Mouse (Mus musculus) limb, embryonic 14.5 days (tissue): ENCODE data around the gene Lysmd3. TPM values are rescaled to one million over a fixed set of nuclear protein-coding genes. Genes with fewer than 3 reads are reported as not detected.

Experiments used
- ATAC-seq: fragments of 200-750 bp; cut with Nextera tagmentation; 2 replicates; pipeline ENCODE4 v1.8.0; 2017; ENCODE audit warnings: low read depth, moderate number of reproducible peaks, moderate TSS enrichment; ENCODE audit not compliant: low FRiP score
- DNase-seq: peaks from one replicate; pipeline ENCODE4 v3.0.0-alpha.2; 2015; ENCODE audit warnings: low spot score
- H3K27ac ChIP-seq: fragments of 300-500 bp; sonication (generic); replicated peaks from 2 replicates; pipeline ENCODE4 v1.5.1; 2014; ENCODE audit warnings: low read depth, mild to moderate bottlenecking, low read length, moderate library complexity, mixed read lengths
- H3K27me3 ChIP-seq: fragments of 300-500 bp; sonication (generic); 2 replicates; pipeline ENCODE4 v1.6.1; 2014; ENCODE audit warnings: low read length, mixed read lengths; ENCODE audit not compliant: control insufficient read depth, insufficient read depth
- H3K36me3 ChIP-seq: fragments of 300-500 bp; sonication (generic); 2 replicates; pipeline ENCODE4 v1.6.1; 2014; ENCODE audit warnings: mild to moderate bottlenecking, low read length, moderate library complexity, mixed read lengths; ENCODE audit not compliant: control insufficient read depth, insufficient read depth
- H3K4me1 ChIP-seq: fragments of 300-500 bp; sonication (generic); 2 replicates; pipeline ENCODE4 v1.6.1; 2014; ENCODE audit warnings: antibody characterized with exemption, low read length, mixed read lengths; ENCODE audit not compliant: control insufficient read depth, insufficient read depth
- H3K4me2 ChIP-seq: fragments of 300-500 bp; sonication (generic); replicated peaks from 2 replicates; pipeline ENCODE4 v1.6.1; 2014; ENCODE audit warnings: low read depth, mild to moderate bottlenecking, low read length, moderate library complexity; ENCODE audit not compliant: severe bottlenecking
- H3K4me3 ChIP-seq: fragments of 300-500 bp; sonication (generic); replicated peaks from 2 replicates; pipeline ENCODE4 v1.5.1; 2014; ENCODE audit warnings: low read length
- H3K9ac ChIP-seq: fragments of 300-500 bp; sonication (generic); 2 replicates; pipeline ENCODE4 v1.6.1; 2014; ENCODE audit warnings: mild to moderate bottlenecking, low read depth, low read length, moderate library complexity; ENCODE audit not compliant: severe bottlenecking
- H3K9me3 ChIP-seq: fragments of 300-500 bp; sonication (generic); 2 replicates; pipeline ENCODE4 v1.6.1; 2016; ENCODE audit warnings: low read length; ENCODE audit not compliant: control insufficient read depth
- POLR2A ChIP-seq: fragments of 200-500 bp; IDR thresholded peaks from 2 replicates; pipeline ENCODE4 v1.8.0; 2012; ENCODE audit warnings: inconsistent platforms, mild to moderate bottlenecking, moderate library complexity, borderline replicate concordance; ENCODE audit not compliant: insufficient read depth, insufficient read length; ENCODE audit errors: extremely low read depth
- WGBS: fragments of 180-500 bp; shearing (Covaris S2); extraction: QIAGEN DNeasy Blood & Tissue Kit; methylation state at CpG from one replicate; pipeline ENCODE4 v1.1.7; 2014; 5-methylcytosine and 5-hydroxymethylcytosine counted together
- polyA plus RNA-seq, 2 experiments: library from polyadenylated mRNA; depleted of rRNA in 1 of 2; stranded (reverse) in 1 of 2; unstranded in 1 of 2; fragments of >200 nt; fragmentation: Nextera tagmentation in 1 of 2; extraction: Ambion mirVana in 1 of 2; gene quantifications; 2 replicates each; pipeline versions ENCODE4 v1.2.1 to v1.2.3; 2012 to 2014

Lysmd3 gene
- polyA plus RNA-seq, 2 experiments, result 19.3 to 35.1 TPM

DNA sequence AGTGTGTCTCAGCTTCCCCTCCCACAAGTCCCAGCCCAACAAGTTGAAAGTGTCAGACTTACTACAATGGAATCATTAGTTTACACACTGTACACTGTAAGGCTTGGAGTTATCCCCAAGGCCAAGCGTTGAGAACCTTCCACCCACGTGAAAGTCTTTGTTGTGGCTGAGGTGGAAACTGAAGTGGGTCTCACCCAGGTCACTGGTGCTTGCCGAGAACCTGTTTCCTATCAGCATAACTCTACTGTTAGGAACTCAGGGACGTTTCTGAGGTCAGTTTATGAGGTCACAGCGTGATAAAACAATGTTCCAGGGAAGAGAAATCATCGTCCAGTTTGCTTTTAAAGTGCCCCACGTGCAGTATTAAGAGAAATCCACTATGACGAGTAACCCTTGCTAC, 17.9 kb downstream of the Lysmd3 start:
- DNase-seq, result no peak
- H3K27ac ChIP-seq, result no peak overlapping the region
- 73% methylated on average over 8 of the region's 8 CpGs for WGBS

DNA sequence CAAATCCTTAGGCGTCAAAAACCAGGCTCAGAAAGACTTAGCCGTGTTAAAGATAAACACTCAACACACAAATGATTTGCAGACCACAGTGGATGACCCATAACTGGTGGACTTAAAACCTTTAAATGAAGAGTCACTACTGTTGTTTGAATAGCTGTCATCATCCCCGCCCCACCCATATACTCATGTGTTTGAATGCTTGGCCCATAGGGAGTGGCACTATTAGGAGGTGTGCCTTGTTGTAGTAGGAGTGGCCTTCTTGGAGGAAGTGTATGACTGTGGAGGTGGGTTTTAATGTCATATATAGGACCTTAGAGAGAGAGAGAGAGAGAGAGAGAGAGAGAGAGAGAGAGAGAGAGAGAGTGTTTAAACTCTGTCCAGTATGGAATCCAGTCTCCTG, 25.6 kb downstream of the Lysmd3 start:
- no peak for ATAC-seq
- DNase-seq, result no peak
- WGBS, result 91% methylated on average over 3 of the region's 3 CpGs

More for the DNA sequence above, 17.9 kb downstream of the Lysmd3 start:
- no peak for ATAC-seq
- Histone ChIP-seq H3K4me1 (no peaks in the 10 kb centered on the region), H3K9ac (no peak overlapping the region), H3K4me2 (no peak overlapping the region), H3K36me3 (peaks cover 31% of the 10 kb centered on the region), H3K4me3 (no peak overlapping the region), H3K9me3 (no peaks in the 10 kb centered on the region), H3K27me3 (no peaks in the 10 kb centered on the region)
- TF ChIP-seq POLR2A, result no peak

DNA sequence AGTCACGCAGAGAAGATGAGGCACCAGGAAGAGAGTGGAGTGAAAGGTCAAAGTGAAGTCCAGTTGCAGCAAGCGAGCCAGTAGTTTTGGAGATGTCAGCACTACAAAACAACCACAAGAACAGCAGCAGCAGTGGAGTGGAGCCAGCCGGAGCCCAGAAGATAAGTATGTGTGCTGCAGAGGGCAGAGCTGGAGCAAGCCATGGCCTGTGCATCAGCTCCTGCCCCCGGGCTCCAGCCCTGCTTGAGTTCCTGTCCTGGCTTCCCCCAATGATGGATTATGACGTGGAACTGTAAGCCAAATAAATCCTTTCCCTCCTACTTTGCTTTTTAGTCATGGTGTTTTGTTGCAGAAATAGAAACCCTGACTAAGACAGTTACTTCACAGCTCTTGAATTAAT, 26.8 kb downstream of the Lysmd3 start:
- TF ChIP-seq POLR2A, result no peak
- ATAC-seq (no peak), DNase-seq (no peak)
- Histone ChIP-seq H3K36me3 (no peaks in the 10 kb centered on the region), H3K4me1 (no peaks in the 10 kb centered on the region), H3K27me3 (no peaks in the 10 kb centered on the region), H3K4me3 (no peak overlapping the region), H3K4me2 (no peak overlapping the region), H3K9ac (no peak overlapping the region), H3K9me3 (no peaks in the 10 kb centered on the region), H3K27ac (no peak overlapping the region)
- 86% methylated on average over 5 of the region's 5 CpGs for WGBS

More for the DNA sequence above, 25.6 kb downstream of the Lysmd3 start:
- Histone ChIP-seq H3K9me3 (no peaks in the 10 kb centered on the region), H3K4me3 (no peak overlapping the region), H3K36me3 (no peaks in the 10 kb centered on the region), H3K4me2 (no peak overlapping the region), H3K9ac (no peak overlapping the region), H3K4me1 (no peaks in the 10 kb centered on the region), H3K27me3 (no peaks in the 10 kb centered on the region), H3K27ac (no peak overlapping the region)
- no peak for TF ChIP-seq POLR2A

DNA sequence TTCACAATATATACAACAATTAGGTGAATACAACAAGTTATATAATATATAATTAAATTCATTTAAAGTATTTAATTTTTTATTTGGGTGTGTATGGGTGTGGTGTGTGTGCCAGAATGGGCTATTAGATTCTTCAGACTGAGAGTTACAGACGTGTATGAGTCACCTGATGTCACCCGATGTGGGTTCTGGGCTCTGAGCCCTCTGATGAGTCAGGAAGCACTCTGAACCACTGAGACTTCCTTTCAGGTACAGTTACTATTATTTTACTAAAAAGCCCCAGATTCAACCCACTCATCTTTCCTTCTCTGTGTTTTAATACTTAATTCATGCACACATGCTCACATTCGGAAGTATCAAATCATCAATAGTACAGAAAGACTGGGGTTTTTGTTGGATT, 27.4 kb downstream of the Lysmd3 start:
- ATAC-seq, result no peak
- H3K9ac ChIP-seq, result no peak overlapping the region
- TF ChIP-seq POLR2A, result no peak
- no peaks in the 10 kb centered on the region for H3K4me1 ChIP-seq
- no peak overlapping the region for H3K4me2 ChIP-seq
- H3K4me3 ChIP-seq, result no peak overlapping the region
- no peaks in the 10 kb centered on the region for H3K9me3 ChIP-seq
- H3K36me3 ChIP-seq, result no peaks in the 10 kb centered on the region
- no peak overlapping the region for H3K27ac ChIP-seq
- 97% methylated on average over 3 of the region's 3 CpGs for WGBS
- no peak for DNase-seq
- H3K27me3 ChIP-seq, result no peaks in the 10 kb centered on the region

DNA sequence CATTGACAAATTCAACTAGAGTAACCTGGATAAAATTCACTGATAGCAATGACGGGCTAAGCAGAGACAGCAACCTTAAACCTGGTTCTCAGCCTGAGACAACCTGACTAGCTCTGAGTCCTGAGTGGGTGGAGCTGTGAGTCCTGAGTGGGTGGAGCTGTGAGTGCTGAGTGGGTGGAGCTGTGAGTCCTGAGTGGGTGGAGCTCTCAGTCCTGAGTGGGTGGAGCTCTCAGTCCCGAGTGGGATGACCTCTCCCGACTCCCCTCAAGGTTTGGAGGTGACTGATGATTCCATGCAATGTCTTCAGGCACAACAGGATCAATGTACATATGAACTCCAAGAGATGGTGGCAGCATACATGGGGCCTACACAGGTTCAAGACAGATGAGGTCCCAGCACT, 32.1 kb downstream of the Lysmd3 start:
- no peaks in the 10 kb centered on the region for H3K36me3 ChIP-seq
- WGBS, result 88% methylated on average over 3 of the region's 3 CpGs
- no peak for ATAC-seq
- H3K4me3 ChIP-seq, result no peak overlapping the region
- no peak for DNase-seq
- no peaks in the 10 kb centered on the region for H3K27me3 ChIP-seq
- H3K9ac ChIP-seq, result no peak overlapping the region
- no peak overlapping the region for H3K4me2 ChIP-seq
- no peaks in the 10 kb centered on the region for H3K9me3 ChIP-seq
- H3K27ac ChIP-seq, result no peak overlapping the region
- H3K4me1 ChIP-seq, result no peaks in the 10 kb centered on the region
- TF ChIP-seq POLR2A, result no peak

DNA sequence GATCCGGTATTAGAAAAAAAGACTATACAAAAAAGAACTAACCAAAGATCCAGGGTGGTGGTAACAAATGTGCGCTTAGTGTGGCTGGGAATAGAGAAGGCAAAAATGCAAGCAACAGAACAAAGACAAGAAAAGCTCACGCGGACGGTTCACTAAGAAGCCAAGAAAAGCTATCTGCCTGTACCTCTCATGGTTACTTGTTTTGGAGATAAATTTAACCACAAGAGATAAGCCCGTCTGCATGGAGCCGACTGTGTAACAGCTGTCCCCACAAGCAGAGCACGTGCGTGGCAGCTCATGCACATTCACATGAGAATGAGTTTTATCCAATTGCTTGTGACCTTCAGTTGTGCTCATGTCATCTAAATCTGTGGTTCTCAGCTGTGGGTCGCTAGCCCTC, 33.0 kb downstream of the Lysmd3 start:
- WGBS, result 87% methylated on average over 10 of the region's 10 CpGs
- Histone ChIP-seq H3K4me3 (no peak overlapping the region), H3K4me2 (no peak overlapping the region), H3K27ac (no peak overlapping the region), H3K9ac (no peak overlapping the region), H3K36me3 (no peaks in the 10 kb centered on the region), H3K27me3 (no peaks in the 10 kb centered on the region), H3K4me1 (no peaks in the 10 kb centered on the region), H3K9me3 (no peaks in the 10 kb centered on the region)
- ATAC-seq (no peak), DNase-seq (no peak)
- TF ChIP-seq POLR2A, result no peak
